Mouse (Mus musculus) CD4-positive, CD25-positive, alpha-beta regulatory T cell, adult 2 months (primary cell): ENCODE data around the gene Acot13.
A peak's percentile ranks its signal among the peaks of the same experiment; 100 is the strongest.
"Not testable (repeated sequence)": the region's sequence is repeated elsewhere in the genome, so short reads cannot be mapped to it uniquely, and the experiment has no call there.

Source experiments
- DNase-seq: peaks from one replicate; pipeline ENCODE4 v3.0.0-alpha.2; 2012; ENCODE audit warnings: low read depth, low spot score

The Acot13 gene

DNA sequence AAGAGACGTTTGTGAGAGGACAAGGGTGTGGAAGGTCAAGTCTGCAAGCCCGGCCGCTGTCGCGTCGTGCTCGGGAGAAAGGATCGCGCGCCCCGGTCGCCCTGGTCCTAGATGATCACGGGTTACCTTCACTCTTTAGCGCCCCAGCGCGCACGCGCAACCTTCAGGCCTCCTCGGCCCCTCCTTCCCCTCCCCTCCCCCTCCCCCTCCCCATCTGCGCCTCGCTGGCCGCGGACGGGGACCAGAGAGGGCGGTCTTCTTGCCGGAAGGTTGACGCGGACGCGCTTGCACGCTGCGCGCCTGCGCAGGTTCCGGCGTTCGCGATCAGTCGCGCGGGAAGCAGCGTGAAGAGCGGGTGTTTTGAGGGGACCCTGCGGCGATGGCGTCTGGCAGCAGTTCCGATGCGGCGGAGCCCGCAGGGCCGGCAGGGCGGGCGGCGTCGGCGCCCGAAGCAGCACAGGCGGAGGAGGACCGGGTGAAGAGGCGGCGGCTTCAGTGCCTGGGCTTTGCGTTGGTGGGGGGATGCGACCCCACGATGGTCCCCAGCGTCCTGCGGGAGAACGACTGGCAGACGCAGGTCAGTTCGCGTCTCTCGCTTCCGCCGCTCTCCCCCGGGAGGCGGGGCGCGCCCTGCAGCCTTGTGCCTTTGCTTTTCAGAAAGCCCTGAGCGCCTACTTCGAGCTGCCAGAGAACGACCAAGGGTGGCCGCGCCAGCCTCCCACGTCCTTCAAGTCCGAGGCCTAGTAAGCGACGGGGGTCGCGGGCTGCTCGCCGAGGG is at the start of gene Acot13, which contains the start of gene Tdp2:
Acot13 (minus strand) TSS at position 188 of the 778 bp plus-strand sequence.
Tdp2 (plus strand) TSS at position 327 of the 778 bp plus-strand sequence.
- peak; percentile 99 for DNase-seq

DNA sequence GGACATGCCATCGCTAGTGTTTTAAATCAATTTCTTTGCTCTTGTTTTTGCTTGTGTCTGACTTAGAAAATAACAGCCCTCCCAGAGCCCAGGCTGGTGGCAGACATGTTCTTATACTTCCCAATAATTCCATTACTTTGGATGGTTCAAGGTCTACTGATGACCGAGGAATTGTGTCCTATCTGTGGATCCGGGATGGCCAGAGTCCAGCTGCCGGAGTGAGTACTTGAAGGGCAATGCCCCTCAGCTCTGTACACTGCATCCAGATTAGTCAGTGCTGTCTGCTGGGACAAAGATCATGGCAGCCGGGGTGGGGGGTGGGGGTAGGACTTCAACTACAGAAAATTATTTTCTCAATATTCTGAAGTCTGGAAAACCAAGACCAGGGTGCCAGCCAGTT is 49.4 kb upstream of the Acot13 start:
- DNase-seq: no peak

DNA sequence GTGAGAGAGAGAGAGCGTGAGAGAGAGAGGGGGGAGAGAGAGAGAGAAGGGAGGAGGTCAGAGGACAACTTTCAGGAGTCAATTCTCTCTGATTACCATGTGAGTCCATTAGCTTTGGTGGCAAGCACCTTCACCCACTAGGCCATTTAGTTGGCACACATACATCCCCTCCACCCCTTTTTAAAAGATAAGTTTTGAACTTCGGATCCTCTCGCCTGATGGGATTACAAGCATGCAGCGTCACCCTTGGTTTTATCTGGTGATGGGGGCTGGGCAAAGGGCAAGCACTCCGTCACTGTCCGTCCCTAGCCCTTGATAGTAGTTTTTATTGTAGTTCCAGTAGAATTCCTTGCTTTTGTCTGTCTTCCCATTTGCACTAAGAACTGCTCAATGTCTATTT is 48.9 kb upstream of the Acot13 start:
- no peak for DNase-seq

DNA sequence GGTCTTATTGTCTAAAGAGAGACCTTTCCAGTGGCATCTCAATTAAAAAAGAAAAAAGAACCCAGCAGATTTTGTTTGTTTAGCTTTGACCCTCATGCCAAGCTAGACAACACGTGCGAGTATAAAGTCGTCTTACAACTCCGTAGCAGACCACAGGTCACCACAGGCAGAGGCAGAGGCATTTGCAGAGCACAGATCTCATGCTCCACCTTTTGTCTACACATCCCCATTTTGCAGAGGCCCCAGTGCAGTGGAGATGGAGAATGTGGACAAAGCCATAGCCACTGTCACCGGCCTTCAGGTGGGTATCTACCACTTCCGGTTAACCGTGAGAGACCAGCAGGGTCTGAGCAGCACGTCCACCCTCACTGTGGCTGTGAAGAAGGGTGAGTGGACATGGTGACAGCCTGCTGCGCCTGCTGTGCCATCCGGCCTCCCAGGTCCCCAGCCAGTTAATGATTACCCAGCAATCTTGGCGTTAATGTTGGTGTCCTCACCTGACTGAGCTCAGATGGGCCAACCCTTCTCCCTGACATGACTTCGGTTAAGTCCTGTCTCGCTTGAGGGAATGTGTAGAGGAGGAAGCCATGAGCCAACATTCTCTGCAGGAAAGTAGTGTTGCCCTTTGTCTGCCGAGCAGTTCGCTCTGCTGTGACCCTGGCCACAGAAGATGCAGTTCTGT is 48.2 kb upstream of the Acot13 start:
- no peak for DNase-seq

DNA sequence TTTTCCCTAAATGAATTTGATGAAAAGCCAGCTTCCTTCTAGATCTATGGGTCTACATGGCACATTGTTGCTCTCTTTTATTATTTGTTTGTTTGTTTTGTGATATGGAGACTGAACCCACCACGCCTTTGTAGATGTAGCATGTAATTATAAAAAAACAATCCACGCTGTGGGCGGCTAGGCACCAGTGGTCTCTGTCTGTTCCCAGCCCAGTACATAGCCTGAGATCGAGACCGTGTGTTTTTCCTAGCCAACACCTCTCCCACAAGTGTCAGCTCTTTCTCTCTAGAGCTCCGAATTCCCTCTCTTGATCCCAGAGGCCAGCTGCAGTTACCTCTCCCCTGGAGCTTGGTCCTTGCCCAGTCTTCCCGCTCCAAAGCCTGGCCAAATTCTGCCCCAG is 36.9 kb upstream of the Acot13 start:
- no peak for DNase-seq

DNA sequence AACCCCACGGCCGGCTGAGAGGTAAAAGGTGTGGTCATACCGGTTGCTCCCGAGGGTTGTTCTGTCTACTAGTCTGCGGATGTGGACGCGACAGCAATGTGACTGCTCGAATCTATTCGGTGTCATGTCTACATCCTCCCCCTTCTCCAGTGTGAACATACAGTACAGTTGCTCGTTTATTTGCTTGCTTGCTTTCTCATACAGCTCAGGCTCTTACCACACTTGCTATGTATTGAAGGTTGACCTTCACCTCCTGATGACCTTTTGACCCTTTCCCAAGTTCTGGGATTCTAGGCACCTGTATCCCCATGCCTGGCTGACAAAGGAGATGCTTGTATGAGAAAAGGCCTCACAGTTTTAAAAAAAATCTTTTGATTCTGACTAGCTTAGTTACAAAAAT is 36.4 kb upstream of the Acot13 start:
- no peak for DNase-seq

DNA sequence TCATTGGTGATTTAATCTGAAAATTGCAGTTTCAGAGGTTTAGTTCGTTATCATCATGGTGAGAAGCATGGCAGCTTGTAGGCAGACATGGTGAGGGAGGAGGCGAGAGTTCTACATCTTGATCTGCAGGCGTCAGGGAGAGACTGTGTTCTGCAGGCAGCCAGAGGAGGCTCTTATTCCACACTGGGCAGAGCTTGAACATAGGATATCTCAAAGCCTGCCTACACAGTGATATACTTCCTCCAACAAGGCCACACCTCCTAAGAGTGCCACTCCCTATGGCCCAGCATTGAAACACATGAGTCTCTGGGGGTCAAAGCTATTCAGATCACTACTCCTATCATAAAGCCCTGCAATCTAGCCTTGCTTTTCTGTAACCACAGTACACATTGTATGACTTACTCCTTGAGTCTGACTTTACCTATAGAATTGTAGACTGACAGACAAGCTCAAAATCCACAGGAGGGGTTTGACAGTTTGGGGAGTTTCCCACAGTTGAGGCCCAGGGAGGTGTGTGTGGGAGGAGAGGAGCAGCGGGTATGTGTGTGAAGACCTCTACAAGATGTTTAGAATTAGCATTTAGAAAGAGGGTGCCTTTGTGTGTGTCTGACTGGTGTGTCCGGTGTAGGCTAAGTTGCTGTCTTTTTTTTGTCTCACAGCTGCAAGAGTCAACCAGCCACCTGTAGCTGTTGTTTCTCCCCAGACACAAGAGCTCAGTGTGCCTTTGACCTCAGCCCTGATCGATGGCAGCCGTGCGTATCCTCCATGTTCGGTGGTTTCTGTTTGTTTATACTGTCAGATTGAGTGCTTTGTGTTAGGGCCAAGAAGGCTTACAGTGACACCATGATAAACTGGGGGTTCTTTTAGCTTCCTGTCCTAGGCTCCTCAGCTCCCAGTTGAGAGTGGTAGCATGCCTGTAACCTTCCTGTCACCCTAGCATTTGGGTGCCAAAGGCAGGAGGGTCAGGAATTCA is 35.4 kb upstream of the Acot13 start:
- peak; percentile 61 for DNase-seq

DNA sequence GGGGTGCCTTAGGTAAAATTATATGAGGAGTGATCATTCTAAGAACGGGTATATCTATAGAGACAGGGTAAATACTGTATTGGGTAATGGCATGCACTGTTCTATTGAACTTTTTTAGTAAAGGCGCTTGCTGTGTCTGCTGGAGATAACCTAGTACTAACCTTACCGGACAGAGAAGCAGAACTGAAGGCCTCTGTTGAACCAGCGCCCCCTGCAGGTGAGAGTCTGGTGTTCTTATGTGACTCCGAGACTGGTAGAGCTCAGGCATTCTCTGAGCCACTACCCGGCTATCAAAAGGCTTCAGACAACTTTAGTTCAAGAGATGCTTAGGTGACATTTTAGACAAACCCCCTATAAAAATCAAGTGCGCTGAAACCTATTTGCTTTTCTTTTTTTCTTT is 31.2 kb upstream of the Acot13 start:
- peak; percentile 81 for DNase-seq

DNA sequence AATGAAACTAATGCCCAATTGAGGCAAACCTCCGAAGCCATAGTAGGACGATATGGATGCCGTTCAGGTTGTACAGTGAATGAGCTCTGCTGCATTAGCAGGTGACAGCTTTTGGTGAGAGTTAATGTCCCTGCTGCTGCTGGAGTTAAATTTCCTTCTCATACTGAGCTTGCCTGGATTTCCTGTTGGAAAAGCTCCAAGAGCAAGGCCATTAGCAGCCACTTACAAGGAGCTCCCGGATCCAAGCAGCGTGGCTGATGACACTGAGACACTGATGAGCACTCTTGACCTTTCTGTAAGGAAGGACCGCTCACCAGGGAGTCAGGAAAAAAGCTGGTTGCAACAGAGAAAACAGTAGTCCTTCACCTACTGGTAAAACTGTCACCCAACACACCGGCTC is 30.7 kb upstream of the Acot13 start:
- no peak for DNase-seq

DNA sequence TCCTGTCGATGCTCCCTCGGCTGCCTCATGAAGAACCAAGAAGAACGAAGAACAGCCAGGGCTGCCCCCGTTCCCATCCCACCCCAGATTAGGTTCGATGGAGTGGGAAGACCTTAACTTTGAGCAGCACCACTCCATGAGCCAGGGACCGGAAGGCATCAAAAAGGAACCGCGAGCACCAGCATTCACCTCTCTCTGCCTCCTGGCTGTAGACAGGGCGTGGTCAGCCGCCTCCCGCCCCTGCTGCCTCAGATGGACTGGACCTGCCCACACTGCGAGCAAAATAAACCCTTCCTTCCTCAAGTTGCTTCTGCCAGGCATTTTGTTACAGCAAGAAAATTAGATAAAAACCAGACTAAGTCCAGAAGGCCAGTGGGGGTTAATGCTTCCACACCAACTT is 29.7 kb upstream of the Acot13 start:
- DNase-seq: no peak

DNA sequence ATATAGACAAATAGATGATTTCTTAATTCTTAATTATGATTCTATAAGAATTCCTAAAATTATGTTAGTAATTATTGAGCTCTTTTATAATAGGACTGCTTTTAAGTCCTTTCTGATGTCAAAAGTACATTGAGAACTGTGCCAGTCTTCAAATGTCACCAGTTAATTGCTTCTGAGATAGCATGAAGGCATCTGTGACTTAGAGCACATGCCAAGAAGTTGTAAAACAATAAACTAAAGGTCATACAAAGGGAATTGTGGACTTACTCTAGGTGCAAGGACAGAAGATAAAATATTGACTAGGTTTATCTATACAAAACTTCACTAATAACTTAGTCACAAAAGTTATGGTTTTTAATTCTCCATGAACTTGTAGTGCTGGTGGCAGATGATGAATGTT is 27.8 kb upstream of the Acot13 start:
- no peak for DNase-seq

DNA sequence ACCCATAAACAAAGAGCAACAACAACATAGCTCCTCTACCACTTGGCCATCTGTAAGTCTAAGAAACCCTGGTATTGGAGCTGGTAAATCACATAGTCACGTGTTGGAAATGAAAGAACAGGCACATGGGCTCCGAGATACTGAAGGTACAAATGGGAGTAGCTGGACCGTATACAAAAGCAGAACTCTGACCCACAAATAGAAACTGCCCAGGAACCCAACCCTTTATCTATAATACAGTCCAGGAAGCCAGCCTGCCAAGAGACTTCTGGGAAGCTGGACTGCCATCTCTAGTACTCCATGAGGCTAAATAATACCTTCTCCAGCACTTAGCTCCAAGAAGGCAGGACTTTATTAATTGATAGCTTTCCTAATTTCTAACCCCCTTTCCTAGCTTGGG is 21.2 kb upstream of the Acot13 start:
- DNase-seq: no peak

DNA sequence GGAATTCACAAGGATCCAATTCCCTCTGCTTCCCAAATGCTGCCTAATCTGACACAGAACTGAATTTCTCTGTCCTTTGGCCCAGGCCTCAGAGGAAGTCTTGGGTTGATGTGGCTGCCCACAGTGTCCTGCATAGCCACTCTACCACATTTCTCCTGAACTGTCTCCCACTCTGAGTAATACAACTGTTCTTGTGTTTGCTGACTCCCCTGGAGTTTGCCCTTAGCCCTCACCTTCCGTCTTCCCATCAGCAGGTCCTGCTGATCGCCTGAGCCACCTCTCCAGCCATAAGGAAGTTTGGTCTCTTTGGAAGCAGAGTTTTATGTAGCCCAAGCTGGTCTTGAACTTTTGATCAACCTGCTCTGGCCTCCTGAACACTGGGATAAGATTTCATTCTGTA is 20.6 kb upstream of the Acot13 start:
- no peak for DNase-seq

DNA sequence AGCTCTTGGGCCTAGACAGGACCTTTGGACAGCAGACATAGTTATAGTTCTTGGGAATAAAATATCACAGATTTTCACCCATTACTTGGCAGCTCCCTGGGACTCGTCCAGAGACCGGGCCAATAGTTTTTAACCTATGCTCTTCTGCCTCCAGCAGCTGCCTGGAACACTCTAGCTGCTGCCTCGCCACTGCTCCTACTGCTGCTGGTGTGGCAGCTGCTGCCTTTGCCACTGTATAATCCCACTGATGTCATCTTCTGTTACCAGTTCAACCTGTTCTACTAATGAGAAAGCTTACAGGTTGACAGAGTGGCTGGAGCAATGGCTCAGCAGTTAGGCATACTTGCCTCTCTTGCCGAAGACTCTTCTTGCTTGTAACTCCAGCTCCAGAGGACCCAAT is 18.0 kb upstream of the Acot13 start:
- no peak for DNase-seq

DNA sequence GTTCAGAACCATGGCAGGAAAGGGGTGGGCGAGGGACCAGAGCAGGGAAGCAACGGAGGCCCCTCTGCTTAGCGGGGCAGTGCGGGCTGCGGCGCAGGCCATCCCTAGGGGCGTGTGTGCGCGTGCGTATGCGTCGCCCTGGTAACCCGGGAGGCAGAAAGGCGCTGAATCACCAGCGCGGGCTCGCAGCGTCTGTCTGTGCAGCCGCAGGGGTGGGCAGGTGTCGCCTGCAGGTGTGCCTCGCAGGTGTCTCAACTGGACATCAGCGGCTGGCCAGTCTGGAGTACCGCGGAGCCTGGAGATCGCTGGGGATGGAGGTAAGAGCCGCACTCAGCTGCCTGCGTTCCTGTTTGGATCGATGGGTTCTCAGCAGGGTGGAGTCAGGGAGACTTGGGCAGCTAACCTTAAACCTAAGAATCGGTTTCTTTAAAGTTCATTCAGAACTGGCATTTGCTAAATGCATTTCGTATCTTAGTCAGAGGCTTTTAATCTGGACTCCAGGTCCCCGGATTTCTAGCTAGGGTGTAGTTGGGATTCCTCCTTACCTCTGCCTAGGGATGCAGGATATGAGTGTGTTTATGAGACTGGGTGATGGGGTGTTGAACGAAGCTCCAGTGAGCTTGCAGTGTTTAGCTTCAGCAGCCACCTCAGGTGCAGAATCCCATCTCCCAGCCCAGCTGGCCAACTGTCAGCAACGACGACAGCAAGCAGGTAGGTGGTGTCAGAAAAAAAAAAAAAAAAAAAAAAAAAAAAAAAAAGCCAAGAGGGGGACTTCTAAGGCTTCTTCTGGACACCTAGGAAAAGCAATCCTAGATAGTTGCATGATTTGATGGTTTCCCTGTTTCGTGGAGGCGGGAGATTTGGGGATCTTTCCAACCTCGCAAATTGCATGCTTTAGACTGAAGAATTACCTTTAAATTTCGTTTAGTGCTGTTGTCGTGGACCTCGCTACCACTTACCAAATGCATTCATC is 13.9 kb upstream of the Acot13 start, which contains the start of gene D130043K22Rik:
D130043K22Rik (plus strand) TSS at position 153 of the 973 bp plus-strand sequence.
- peak; percentile 39 for DNase-seq

DNA sequence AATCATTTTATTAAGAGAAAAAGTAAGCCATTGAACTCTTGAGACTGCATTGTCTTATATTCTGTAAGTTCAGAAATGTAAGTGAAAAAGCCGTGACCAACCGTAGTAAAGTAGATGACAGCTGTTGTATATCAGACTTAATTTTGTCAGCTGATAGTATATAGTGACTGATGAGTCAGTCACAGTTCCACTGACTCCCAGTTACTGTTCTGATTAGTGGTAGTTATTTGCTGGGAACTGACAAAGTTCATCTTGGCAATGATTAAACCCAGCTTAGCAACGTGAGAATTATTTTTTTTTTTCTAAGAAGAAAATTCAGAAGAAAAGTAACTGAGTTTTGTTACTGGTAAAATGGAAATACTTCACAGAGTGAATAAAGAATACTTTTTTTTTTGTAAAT is 10.4 kb upstream of the Acot13 start:
- DNase-seq: no peak

DNA sequence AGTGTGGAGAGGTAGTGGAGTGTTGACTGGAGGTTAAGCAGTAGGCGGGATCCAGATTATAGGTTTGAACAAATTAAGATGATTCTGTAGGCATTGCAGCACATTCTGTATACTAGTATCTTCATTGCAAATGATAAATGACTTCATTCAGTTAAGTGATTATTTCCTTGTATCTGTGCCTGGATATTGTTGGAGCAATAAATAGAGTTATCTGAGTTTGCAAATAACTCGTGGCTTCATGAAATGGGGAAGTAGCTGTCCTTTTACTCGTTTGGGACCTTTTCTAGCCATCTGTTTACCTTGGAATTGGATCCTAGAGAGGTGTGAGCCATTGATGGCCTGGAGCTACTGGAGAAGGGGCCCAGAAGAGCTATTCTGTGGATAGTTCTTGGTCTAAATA is 8.5 kb upstream of the Acot13 start:
- DNase-seq: no peak

DNA sequence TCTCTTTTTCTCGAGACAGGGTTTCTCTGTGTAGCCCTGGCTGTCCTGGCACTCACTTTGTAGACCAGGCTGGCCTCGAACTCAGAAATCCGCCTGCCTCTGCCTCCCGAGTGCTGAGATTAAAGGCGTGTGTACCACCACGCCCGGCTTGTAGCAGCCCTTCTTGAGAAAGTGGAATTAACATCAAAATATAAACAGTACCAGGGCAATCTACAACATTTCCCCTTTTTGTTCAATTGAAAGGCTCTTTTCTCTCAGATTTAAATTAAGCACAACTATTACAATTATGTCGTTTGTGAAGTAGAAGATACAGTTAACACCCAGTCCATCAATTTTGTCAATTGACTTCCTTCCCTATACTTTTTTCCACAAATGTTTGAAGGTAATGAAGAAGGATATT is 6.4 kb upstream of the Acot13 start:
- not testable (repeated sequence) for DNase-seq

DNA sequence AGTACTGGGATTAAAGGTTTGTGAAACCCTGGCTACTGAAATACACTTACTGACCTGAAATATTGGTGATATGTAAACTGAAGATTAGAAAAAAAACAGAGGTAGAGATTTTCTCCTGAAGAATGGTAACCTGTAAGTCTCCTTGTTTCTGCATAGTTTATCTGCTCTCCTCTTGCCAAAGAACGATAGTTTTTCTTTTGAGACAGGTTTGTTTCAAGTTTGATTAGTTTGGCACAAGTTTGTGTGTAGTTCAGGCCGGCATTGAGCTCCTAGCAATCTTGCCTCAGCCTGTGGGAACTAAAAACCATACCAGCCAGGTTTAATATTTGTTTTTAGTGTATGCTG is 1.4 kb upstream of the Acot13 start:
- DNase-seq: no peak

DNA sequence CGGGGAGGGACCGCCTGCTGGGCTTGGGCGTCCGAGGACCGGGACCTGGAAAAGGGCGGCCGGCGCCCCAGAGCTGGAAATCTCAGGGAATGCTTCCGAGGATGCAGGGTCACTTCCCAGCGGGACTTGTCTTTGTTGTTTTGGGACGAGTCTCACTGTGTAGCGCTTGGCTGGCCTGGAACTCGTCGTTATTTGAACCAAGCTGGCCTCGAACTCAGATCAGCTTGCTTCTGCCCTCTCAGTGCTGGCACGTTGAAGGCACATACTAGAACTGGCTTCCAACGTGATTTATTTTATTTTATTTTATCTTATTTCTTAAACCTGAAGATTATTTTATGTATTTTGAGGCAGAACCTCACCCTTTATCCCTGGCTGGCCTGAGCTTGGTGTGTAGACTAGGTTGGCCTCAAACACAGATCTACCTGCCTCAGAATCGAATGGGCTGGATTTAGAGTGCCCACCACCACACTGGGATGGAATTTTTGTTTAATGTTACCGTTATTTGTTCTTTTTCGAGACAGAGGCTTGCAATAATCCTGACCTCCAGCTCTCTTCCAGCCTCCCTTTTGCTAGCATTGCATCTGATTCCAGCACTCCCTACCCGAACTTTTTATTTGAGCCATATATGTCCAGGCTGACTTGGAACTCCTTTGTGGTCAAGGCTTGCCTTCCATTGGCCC is 931 bp upstream of the Acot13 start:
- DNase-seq: no peak
